Mouse (Mus musculus): Measurements from ENCODE around the gene Qser1.

The Qser1 gene

GRCm38 (mm10) chr2:104817555-104818330, 1.2 kb upstream of the Qser1 start:
- DNase-seq (ENCODE audit: low read depth, low spot score) = no peak

- peak; percentile 51 for DNase-seq (ENCODE audit: low read depth, low spot score)
Measured at GRCm38 (mm10) chr2:104816866-104817439, 393 bp upstream of the Qser1 start.

DNA sequence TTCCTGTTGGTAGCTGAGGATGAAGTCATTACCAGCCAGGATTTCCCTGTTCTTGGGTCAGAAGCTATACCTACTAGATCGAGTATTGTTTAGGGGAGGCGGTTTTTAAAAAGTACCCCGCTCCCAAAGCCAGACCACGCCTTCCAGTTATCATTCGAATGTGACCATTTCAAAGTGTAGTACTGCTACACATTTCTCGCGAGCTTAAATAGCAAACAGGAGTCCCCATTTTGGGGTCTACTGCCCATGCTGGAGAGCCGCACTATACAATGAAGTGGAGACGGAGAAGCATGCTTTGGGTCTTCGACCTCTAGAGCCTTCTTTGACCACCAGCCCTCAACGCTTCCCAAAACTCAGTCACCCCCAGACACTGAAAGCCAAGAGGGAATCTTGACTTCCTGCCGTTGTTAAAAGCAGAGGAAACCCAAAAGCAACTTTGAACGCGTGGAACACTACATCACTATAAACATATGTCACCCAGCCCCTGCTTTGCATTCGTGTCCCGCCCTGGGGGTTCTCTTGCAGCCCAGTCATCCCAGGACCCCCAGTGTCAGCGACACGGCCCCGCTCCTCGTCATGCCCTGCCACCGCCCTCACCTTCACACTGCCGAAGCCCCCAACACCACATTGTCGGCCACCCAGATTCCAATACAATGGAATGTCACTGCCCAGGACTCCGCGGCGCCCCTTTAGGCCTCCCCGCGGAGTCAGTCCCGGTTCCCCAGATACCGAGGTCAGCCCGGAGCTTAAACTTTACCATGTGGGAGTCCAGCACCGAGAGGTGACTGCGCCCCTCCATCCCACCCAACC, 794 bp downstream of the Qser1 start:
- no peak for DNase-seq (ENCODE audit: low read depth, low spot score)

DNA sequence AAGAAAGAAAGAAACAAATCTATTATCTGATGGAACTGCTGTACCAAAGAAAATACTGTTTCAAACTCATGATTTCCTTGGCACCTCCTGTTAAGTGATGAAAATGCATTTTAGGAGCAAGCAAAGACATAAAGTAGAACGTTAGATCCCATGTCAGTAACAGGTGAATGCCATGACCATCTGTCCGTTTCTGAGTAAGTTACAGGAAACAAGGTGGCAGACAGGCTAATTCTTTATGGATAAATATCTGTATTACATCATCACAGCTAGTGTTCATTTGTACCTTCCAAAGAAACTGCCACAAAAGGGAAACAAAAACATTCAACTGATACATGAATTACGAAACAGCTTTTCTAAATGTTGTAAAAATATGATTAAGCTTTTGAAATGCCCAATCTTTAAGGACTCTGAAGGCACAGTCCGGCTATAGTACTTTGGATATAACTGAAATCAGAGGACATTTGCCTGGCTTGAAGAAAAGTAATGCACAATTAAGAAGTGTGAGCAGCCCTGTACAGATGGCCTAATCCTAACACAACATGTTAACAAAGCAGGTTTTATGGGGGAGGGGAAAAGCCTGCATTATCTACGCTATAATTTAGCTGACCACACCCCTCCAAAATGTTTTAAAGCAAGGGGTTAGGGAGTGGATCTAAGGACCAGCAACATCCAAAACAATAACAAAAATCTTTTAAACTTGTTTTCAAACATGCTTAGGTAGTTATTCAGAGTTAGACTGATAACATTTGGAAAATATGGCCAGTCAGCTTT, 2.2 kb downstream of the Qser1 start:
- no peak for DNase-seq (ENCODE audit: low read depth, low spot score)

GRCm38 (mm10) chr2:104805435-104805834, 11.1 kb downstream of the Qser1 start:
- DNase-seq (ENCODE audit: low read depth, low spot score) = no peak

DNA sequence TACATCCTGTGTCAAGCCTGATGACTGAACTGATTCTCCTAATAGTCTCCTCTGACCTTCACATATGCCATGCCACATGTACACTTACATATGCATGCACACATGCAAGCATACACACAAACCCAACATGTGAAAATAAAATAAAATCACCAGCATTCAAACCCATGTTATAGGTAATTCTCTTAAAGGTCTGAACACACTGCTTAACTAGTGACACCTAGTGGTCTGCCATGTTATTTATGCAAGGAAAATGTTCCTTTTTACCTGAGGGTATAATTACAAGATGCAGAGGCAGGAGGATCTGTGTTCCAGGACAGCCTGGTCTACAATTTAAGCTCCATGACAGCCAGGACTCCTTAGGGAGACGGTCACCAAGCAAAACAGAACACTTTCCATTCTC, 41.8 kb downstream of the Qser1 start:
- peak; percentile 28 for DNase-seq (ENCODE audit: low read depth, low spot score)

GRCm38 (mm10) chr2:104768697-104769096, 47.9 kb downstream of the Qser1 start:
- DNase-seq (ENCODE audit: low read depth, low spot score) = no peak

- no peak for DNase-seq (ENCODE audit: low read depth, low spot score)
Measured at GRCm38 (mm10) chr2:104764018-104764417, 52.5 kb downstream of the Qser1 start.

- peak; percentile 35 for DNase-seq (ENCODE audit: low read depth, low spot score)
Measured at GRCm38 (mm10) chr2:104763134-104763703, 53.3 kb downstream of the Qser1 start.

- no peak for DNase-seq (ENCODE audit: low read depth, low spot score)
Measured at GRCm38 (mm10) chr2:104750611-104751010, 65.9 kb downstream of the Qser1 start.

GRCm38 (mm10) chr2:104748652-104749183, 67.8 kb downstream of the Qser1 start:
- DNase-seq (ENCODE audit: low read depth, low spot score) = no peak

- DNase-seq (ENCODE audit: low read depth, low spot score) = no peak
Measured at GRCm38 (mm10) chr2:104746251-104746650, 70.3 kb downstream of the Qser1 start.

DNA sequence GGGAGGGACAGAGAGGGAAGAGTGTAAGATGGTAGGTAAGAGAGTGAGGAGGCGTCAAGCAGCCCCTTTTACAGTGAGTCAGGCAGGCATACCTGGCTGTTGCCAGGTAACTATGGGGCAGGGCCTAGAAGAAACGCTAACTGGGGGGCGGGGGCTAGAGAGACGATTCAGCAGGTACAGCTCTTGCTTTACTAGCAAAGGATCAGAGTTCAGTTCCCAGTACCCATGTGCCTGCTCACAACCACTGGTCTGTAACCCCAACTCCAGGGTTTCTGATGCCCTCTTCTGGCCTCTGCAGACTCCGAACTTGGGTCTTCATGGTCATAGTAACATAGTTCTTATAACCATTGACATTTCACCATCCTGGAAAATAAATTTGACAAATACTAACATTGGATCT, 72.6 kb downstream of the Qser1 start:
- no peak for DNase-seq (ENCODE audit: low read depth, low spot score)

DNA sequence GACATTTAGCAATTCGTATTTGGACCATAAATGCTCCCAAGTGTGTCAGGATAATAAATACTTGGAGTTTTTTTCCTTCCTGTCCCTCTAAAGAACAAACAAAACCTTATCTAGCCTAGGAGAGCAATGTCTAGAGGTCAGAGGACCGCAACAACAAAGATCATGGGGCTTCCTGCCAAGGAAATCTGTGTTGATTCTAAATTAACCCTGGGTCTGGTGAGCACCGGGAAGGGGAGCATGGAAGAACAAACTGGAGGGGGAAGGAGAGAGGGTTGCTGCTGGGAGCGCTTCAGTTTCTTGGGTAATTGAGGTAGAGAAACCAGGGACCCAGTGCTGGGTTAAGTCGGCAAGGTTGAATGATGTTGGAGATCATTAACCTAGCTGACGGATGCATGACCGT, 73.4 kb downstream of the Qser1 start:
- DNase-seq (ENCODE audit: low read depth, low spot score) = no peak

DNA sequence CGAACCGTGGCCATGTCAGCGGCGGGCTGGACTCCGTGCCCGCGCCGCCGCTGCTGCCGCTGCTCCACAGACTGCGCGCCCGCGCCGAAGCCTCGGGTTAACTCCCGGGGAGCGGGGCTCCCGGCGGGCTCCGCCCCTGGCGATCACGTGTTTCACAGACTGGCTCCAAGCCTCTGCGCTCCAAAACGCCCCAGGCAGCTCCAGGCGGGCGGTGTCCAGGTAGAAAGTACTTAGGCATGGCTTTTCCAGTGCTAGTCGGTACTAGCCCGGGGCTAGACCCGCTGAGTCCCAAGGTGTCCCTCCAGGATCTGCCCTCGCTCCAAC, 73.9 kb downstream of the Qser1 start, which contains the start of gene Depdc7:
Depdc7 (minus strand) TSS at position 138 of the 324 bp plus-strand sequence.
- no peak for DNase-seq (ENCODE audit: low read depth, low spot score)

GRCm38 (mm10) chr2:104741896-104742740, 74.4 kb downstream of the Qser1 start:
- no peak for DNase-seq (ENCODE audit: low read depth, low spot score)

DNA sequence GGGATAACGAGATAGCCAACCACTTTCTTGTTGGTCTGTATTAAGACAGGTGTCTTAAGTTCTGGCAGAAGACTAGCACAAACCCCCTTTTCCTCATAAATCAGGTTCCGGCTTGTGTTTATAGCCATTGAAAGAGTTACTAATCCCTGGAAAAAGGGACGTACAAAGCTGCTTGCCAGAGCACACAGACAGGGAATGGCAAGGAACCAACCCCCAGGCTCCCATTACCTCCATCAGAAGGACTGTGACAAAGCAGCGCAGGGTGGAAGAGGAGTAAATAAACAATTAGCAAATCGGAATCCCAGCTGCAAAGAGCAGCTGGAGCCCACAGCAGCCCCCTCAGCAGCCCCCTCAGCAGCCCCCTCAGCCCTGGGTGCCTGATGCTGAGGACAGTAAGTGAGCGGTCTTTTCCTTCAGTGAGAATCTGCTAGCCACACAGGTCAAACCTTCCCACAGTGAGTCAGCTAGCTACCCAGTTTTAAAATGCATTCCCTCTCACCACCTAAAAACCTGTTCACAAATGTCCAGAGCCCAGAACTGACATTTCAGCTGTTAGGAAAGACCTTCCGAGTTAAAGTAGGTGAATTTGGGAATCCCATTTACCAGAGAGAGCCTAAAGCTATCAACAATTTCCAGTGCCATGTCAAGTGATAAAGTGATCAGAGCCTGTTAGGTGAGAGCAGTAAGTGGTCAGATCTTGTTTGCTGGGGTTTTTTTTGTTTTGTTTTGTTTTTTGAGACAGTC, 75.4 kb downstream of the Qser1 start:
- DNase-seq (ENCODE audit: low read depth, low spot score) = no peak

DNA sequence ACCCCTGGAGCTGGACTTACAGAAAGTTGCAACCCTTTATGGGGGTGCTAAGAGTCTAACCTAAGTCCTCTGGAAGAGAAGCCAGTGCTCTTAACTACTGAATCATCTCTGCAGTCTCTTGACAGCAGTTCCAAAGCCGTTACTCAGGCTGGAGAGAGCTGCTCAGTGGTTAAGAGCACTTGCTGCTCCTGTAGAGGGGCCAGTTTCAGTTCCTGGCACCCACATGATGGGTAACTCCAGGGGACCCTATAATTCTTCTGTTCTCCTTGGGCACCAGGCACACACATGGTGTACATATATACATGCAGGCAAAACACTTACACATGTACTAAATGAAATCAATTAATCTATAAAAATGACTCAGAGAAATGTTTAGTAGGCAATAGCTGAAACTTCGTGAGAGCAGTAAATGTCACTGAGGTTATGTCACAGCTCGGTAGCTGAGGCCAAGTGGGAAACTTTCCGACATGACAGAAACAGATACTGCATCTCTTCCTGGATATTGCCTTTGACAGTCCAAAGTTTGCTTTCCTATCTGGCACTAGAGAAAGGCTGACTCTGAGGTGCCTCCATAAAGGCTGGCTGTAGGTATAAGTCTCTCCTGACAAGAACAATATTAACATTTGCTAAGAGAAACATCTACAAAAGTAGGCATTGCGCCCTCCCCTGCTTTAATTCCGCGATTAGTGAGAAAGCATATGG, 76.2 kb downstream of the Qser1 start:
- DNase-seq (ENCODE audit: low read depth, low spot score) = no peak

DNA sequence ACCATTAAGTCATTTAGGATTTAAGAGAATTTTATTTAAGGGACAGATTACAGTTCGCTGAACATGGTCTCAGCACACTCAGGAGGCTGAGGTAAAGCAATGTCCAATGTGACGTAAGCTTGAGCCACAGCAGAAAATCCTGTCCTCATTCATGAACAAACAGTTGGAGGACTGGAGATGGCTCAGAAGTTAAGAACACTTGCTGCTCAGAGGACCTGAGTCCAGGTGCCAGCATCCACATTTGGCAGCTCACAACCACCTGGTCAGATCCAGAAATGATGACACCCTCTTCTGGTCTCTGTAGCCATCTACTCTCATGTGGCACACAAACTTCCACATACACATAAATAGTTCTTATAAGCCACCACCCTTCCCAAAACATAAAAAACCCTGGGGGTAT, 76.9 kb downstream of the Qser1 start:
- no peak for DNase-seq (ENCODE audit: low read depth, low spot score)
